Mouse (Mus musculus): ENCODE measurements around the gene Tdrd12. TPM values are rescaled to one million over a fixed set of nuclear protein-coding genes. Genes with fewer than 3 reads are reported as not detected.
"Not testable (repeated sequence)": the region's sequence is repeated elsewhere in the genome, so short reads cannot be mapped to it uniquely, and the experiment has no call there.

The Tdrd12 gene
- polyA plus RNA-seq, 1 experiment: not detected

- no peak for TF ChIP-seq MYOD1 (IDR thresholded peaks at IDR 0.05; ENCODE audit: control insufficient read depth in 1 of 3, insufficient read length in 2 of 3, low read depth in 2 of 3)
- no peak for TF ChIP-seq POLR2A (IDR thresholded peaks at IDR 0.05; ENCODE audit: insufficient read length, low read depth)
- peak overlapping the region; percentile 87 for H3K4me2 ChIP-seq (ENCODE audit: low read depth)
Measured at GRCm38 (mm10) chr7:35553751-35554604, 16.4 kb upstream of the Tdrd12 start.

GRCm38 (mm10) chr7:35545881-35546280, 8.3 kb upstream of the Tdrd12 start:
- no peak overlapping the region for H3K4me3 ChIP-seq
- H3ac ChIP-seq (ENCODE audit: control insufficient read depth, insufficient read length): no peak overlapping the region
- H3K79me2 ChIP-seq (ENCODE audit: control insufficient read depth, insufficient read depth): no peaks in the 10 kb centered on the region
- no peak overlapping the region for H3K4me2 ChIP-seq (ENCODE audit: low read depth)
- no peaks in the 10 kb centered on the region for H3K27me3 ChIP-seq (ENCODE audit: control insufficient read depth, insufficient read depth, insufficient read length)
- H3K36me3 ChIP-seq (ENCODE audit: control insufficient read depth, insufficient read depth): peaks cover 5% of the 10 kb centered on the region
- TF ChIP-seq MAX (IDR thresholded peaks at IDR 0.05; ENCODE audit: low read depth) (no peak), MYOD1 (IDR thresholded peaks at IDR 0.05; ENCODE audit: control insufficient read depth in 1 of 3, insufficient read length in 2 of 3, low read depth in 2 of 3) (no peak), USF1 (IDR thresholded peaks at IDR 0.05; ENCODE audit: low read depth) (no peak), POLR2A (IDR thresholded peaks at IDR 0.05; ENCODE audit: insufficient read length, low read depth) (no peak), POLR2AphosphoS2 (IDR thresholded peaks at IDR 0.05; ENCODE audit: insufficient read length, low read depth) (no peak), SRF (IDR thresholded peaks at IDR 0.05; ENCODE audit: control insufficient read depth, insufficient read length, low read depth) (no peak), E2F4 (IDR thresholded peaks at IDR 0.05; ENCODE audit: insufficient read depth) (no peak), TCF3 (IDR thresholded peaks at IDR 0.05; ENCODE audit: insufficient read length, low read depth) (no peak), REST (IDR thresholded peaks at IDR 0.05; ENCODE audit: insufficient read depth, insufficient read length) (no peak), TCF12 (IDR thresholded peaks at IDR 0.05; ENCODE audit: insufficient read depth, poor library complexity, severe bottlenecking) (no peak), CEBPB (IDR thresholded peaks at IDR 0.05; ENCODE audit: insufficient read depth, poor library complexity, severe bottlenecking) (no peak)

More at GRCm38 (mm10) chr7:35553751-35554604, 16.4 kb upstream of the Tdrd12 start:
- peak overlapping the region; percentile 97 for H3ac ChIP-seq (ENCODE audit: control insufficient read depth, insufficient read length)
- H3K79me2 ChIP-seq (ENCODE audit: control insufficient read depth, insufficient read depth): no peaks in the 10 kb centered on the region
- H3K4me3 ChIP-seq: peak overlapping the region; percentile 43
- H3K27me3 ChIP-seq (ENCODE audit: control insufficient read depth, insufficient read depth, insufficient read length): no peaks in the 10 kb centered on the region
- no peaks in the 10 kb centered on the region for H3K36me3 ChIP-seq (ENCODE audit: control insufficient read depth, insufficient read depth)

GRCm38 (mm10) chr7:35535750-35536512, 1.6 kb downstream of the Tdrd12 start:
- peaks cover 3% of the 10 kb centered on the region for H3K27me3 ChIP-seq (ENCODE audit: control insufficient read depth, insufficient read depth, insufficient read length)
- H3K4me2 ChIP-seq (ENCODE audit: low read depth): no peak overlapping the region

GRCm38 (mm10) chr7:35530544-35530943, 7.0 kb downstream of the Tdrd12 start:
- not testable (repeated sequence) for H3K79me2 ChIP-seq (ENCODE audit: control insufficient read depth, insufficient read depth); H3ac ChIP-seq (ENCODE audit: control insufficient read depth, insufficient read length); H3K4me3 ChIP-seq; H3K27me3 ChIP-seq (ENCODE audit: control insufficient read depth, insufficient read depth, insufficient read length); H3K36me3 ChIP-seq (ENCODE audit: control insufficient read depth, insufficient read depth); H3K4me2 ChIP-seq (ENCODE audit: low read depth)

More at GRCm38 (mm10) chr7:35535750-35536512, 1.6 kb downstream of the Tdrd12 start:
- TF ChIP-seq SRF (IDR thresholded peaks at IDR 0.05; ENCODE audit: control insufficient read depth, insufficient read length, low read depth) (no peak), POLR2A (IDR thresholded peaks at IDR 0.05; ENCODE audit: insufficient read length, low read depth) (no peak), MYOD1 (IDR thresholded peaks at IDR 0.05; ENCODE audit: control insufficient read depth in 1 of 3, insufficient read length in 2 of 3, low read depth in 2 of 3) (no peak), E2F4 (IDR thresholded peaks at IDR 0.05; ENCODE audit: insufficient read depth) (no peak), POLR2AphosphoS2 (IDR thresholded peaks at IDR 0.05; ENCODE audit: insufficient read length, low read depth) (no peak), TCF12 (IDR thresholded peaks at IDR 0.05; ENCODE audit: insufficient read depth, poor library complexity, severe bottlenecking) (no peak), MYOG (IDR thresholded peaks at IDR 0.05; ENCODE audit: control insufficient read depth in 1 of 3, insufficient read depth in 1 of 3, insufficient read length in 2 of 3, low read depth in 2 of 3) (no peak), REST (IDR thresholded peaks at IDR 0.05; ENCODE audit: insufficient read depth, insufficient read length) (no peak), MAX (IDR thresholded peaks at IDR 0.05; ENCODE audit: low read depth) (no peak), CEBPB (IDR thresholded peaks at IDR 0.05; ENCODE audit: insufficient read depth, poor library complexity, severe bottlenecking) (no peak)
- Histone ChIP-seq H3K36me3 (ENCODE audit: control insufficient read depth, insufficient read depth) (no peaks in the 10 kb centered on the region), H3K79me2 (ENCODE audit: control insufficient read depth, insufficient read depth) (no peaks in the 10 kb centered on the region), H3K4me3 (no peak overlapping the region), H3ac (ENCODE audit: control insufficient read depth, insufficient read length) (no peak overlapping the region)

- Histone ChIP-seq H3K4me3 (no peak overlapping the region), H3K36me3 (ENCODE audit: control insufficient read depth, insufficient read depth) (no peaks in the 10 kb centered on the region), H3ac (ENCODE audit: control insufficient read depth, insufficient read length) (no peak overlapping the region), H3K4me2 (ENCODE audit: low read depth) (no peak overlapping the region), H3K79me2 (ENCODE audit: control insufficient read depth, insufficient read depth) (no peaks in the 10 kb centered on the region), H3K27me3 (ENCODE audit: control insufficient read depth, insufficient read depth, insufficient read length) (peaks cover 3% of the 10 kb centered on the region)
- TF ChIP-seq SRF (IDR thresholded peaks at IDR 0.05; ENCODE audit: control insufficient read depth, insufficient read length, low read depth) (no peak), MAX (IDR thresholded peaks at IDR 0.05; ENCODE audit: low read depth) (no peak), TCF12 (IDR thresholded peaks at IDR 0.05; ENCODE audit: insufficient read depth, poor library complexity, severe bottlenecking) (no peak), MYOG (IDR thresholded peaks at IDR 0.05; ENCODE audit: control insufficient read depth in 1 of 3, insufficient read depth in 1 of 3, insufficient read length in 2 of 3, low read depth in 2 of 3) (no peak), REST (IDR thresholded peaks at IDR 0.05; ENCODE audit: insufficient read depth, insufficient read length) (no peak), TCF3 (IDR thresholded peaks at IDR 0.05; ENCODE audit: insufficient read length, low read depth) (no peak), USF1 (IDR thresholded peaks at IDR 0.05; ENCODE audit: low read depth) (no peak), POLR2AphosphoS2 (IDR thresholded peaks at IDR 0.05; ENCODE audit: insufficient read length, low read depth) (no peak), POLR2A (IDR thresholded peaks at IDR 0.05; ENCODE audit: insufficient read length, low read depth) (no peak), CEBPB (IDR thresholded peaks at IDR 0.05; ENCODE audit: insufficient read depth, poor library complexity, severe bottlenecking) (no peak), MYOD1 (IDR thresholded peaks at IDR 0.05; ENCODE audit: control insufficient read depth in 1 of 3, insufficient read length in 2 of 3, low read depth in 2 of 3) (no peak)
Measured at GRCm38 (mm10) chr7:35530026-35530425, 7.5 kb downstream of the Tdrd12 start.

Measured in myocyte (in vitro differentiated cells).